Mouse (Mus musculus) adrenal gland, postnatal 0 days (tissue): Measurements from ENCODE around the gene Eri3. TPM values are rescaled to one million over a fixed set of nuclear protein-coding genes. Genes with fewer than 3 reads are reported as not detected.

Source experiments
- microRNA-seq: library from miRNA; unstranded; fragments of <30 nt; microRNA quantifications from one replicate; pipeline ENCODE4, GENCODE M21; 2016; ENCODE audit warnings: borderline replicate concordance; ENCODE audit not compliant: insufficient number of aligned reads
- polyA plus RNA-seq: library from polyadenylated mRNA; unstranded; fragments of >200 nt; fragmentation: Nextera tagmentation; extraction: Ambion mirVana; gene quantifications from 2 replicates; pipeline ENCODE4 v1.2.1, GENCODE M21; 2015

Eri3 gene
- 114 and 119 TPM in 2 replicates for polyA plus RNA-seq

GRCm38 (mm10) chr4:117550140-117550851, at the start of gene Eri3:
Eri3 (plus strand) TSS chr4:117550365.

GRCm38 (mm10) chr4:117681931-117682461, 131.8 kb downstream of the Eri3 start, which contains the start of gene Dmap1:
Dmap1 (minus strand) TSS chr4:117682273.

Small RNA genes lying within 50 kb of the gene (microRNA-seq; reads per million reads assigned to microRNA genes)
- gene Gm25559: not detected

Other genes with a start within 250 kb of the Eri3 start
- 52.5 and 70.5 TPM in 2 replicates for gene Rnf220, start 53.3 kb upstream of the Eri3 start, polyA plus RNA-seq
- gene Dmap1, start 131.9 kb downstream of the Eri3 start, polyA plus RNA-seq: 36.1 and 45.0 TPM in 2 replicates
- gene Gm12845, start 174.0 kb downstream of the Eri3 start, polyA plus RNA-seq: not detected in 2 replicates
- gene Klf17, start 215.3 kb downstream of the Eri3 start, polyA plus RNA-seq: not detected in 2 replicates